Mouse (Mus musculus) bone marrow macrophage, adult 2 months (primary cell): ENCODE measurements around the gene Plcl2. TPM values are rescaled to one million over a fixed set of nuclear protein-coding genes. Genes with fewer than 3 reads are reported as not detected.

ENCODE experiments used
- H3K27ac ChIP-seq: 2 replicates; pipeline ENCODE4 v1.5.1; 2012; ENCODE audit warnings: low read depth, low read length; ENCODE audit not compliant: insufficient read depth
- H3K4me1 ChIP-seq: 2 replicates; pipeline ENCODE4 v1.6.1; 2012; ENCODE audit warnings: low read length; ENCODE audit not compliant: control insufficient read depth, insufficient read depth
- H3K4me3 ChIP-seq: 2 replicates; pipeline ENCODE4 v1.5.1; 2012; ENCODE audit warnings: mild to moderate bottlenecking, low read length, moderate library complexity; ENCODE audit not compliant: insufficient read depth
- CTCF ChIP-seq: IDR thresholded peaks from 2 replicates; pipeline ENCODE4 v1.5.1; 2012; ENCODE audit warnings: low read depth, mild to moderate bottlenecking, low read length, moderate library complexity
- POLR2A ChIP-seq: IDR thresholded peaks from 2 replicates; pipeline ENCODE4 v1.6.1; 2012; ENCODE audit warnings: mild to moderate bottlenecking, low read depth, low read length, borderline replicate concordance
- polyA plus RNA-seq: library from polyadenylated mRNA; stranded (reverse); fragments of >200 nt; gene quantifications from 2 replicates; pipeline ENCODE4 v1.2.4, GENCODE M21; 2012; ENCODE audit not compliant: missing spikeins, insufficient read depth, insufficient read length

Plcl2 gene
- 29.9 and 30.9 TPM in 2 replicates for polyA plus RNA-seq

GRCm38 (mm10) chr17:50509251-50510104 lies at the start of gene Plcl2:
Plcl2 (plus strand) TSS chr17:50509403.
- peaks cover 15% of the 10 kb centered on the region for H3K4me1 ChIP-seq
- H3K4me3 ChIP-seq, result peak within 1 kb of the TSS; percentile 66
- H3K27ac ChIP-seq, result peak within 1 kb of the TSS; percentile 62
- TF ChIP-seq CTCF (no peak), POLR2A (no peak)

GRCm38 (mm10) chr17:50460301-50460700 lies 48.9 kb upstream of the Plcl2 start:
- Histone ChIP-seq H3K4me1 (no peaks in the 10 kb centered on the region), H3K27ac (no peak overlapping the region), H3K4me3 (no peak overlapping the region)
- TF ChIP-seq POLR2A, result no peak
- TF ChIP-seq CTCF, result no peak

- TF ChIP-seq CTCF (no peak), POLR2A (no peak)
- Histone ChIP-seq H3K4me3 (no peak overlapping the region), H3K4me1 (peaks cover 13% of the 10 kb centered on the region), H3K27ac (no peak overlapping the region)
Observed at GRCm38 (mm10) chr17:50467438-50467837, 41.8 kb upstream of the Plcl2 start.

GRCm38 (mm10) chr17:50469126-50469525 lies 40.1 kb upstream of the Plcl2 start:
- Histone ChIP-seq H3K27ac (no peak overlapping the region), H3K4me1 (peaks cover 13% of the 10 kb centered on the region), H3K4me3 (no peak overlapping the region)
- no peak for TF ChIP-seq CTCF
- TF ChIP-seq POLR2A, result no peak

- peaks cover 13% of the 10 kb centered on the region for H3K4me1 ChIP-seq
- H3K4me3 ChIP-seq, result peak overlapping the region; percentile 66
- peak overlapping the region; percentile 95 for H3K27ac ChIP-seq
- no peak for TF ChIP-seq CTCF
- no peak for TF ChIP-seq POLR2A
Observed at GRCm38 (mm10) chr17:50469543-50470431, 39.4 kb upstream of the Plcl2 start.

- peaks cover 13% of the 10 kb centered on the region for H3K4me1 ChIP-seq
- TF ChIP-seq CTCF (no peak), POLR2A (no peak)
- peak overlapping the region; percentile 95 for H3K27ac ChIP-seq
- H3K4me3 ChIP-seq, result peak overlapping the region; percentile 66
Observed at GRCm38 (mm10) chr17:50470432-50471078, 38.6 kb upstream of the Plcl2 start.

- H3K27ac ChIP-seq, result peak overlapping the region; percentile 95
- no peak for TF ChIP-seq CTCF
- TF ChIP-seq POLR2A, result no peak
- H3K4me1 ChIP-seq, result peaks cover 13% of the 10 kb centered on the region
- H3K4me3 ChIP-seq, result no peak overlapping the region; the same call in 1 of the 2 replicates
Observed at GRCm38 (mm10) chr17:50471230-50471629, 38.0 kb upstream of the Plcl2 start.

GRCm38 (mm10) chr17:50477277-50477676 lies 31.9 kb upstream of the Plcl2 start:
- H3K4me3 ChIP-seq, result no peak overlapping the region
- TF ChIP-seq CTCF (no peak), POLR2A (no peak)
- H3K4me1 ChIP-seq, result no peaks in the 10 kb centered on the region
- H3K27ac ChIP-seq, result no peak overlapping the region

- no peak for TF ChIP-seq CTCF
- no peak for TF ChIP-seq POLR2A
- H3K4me1 ChIP-seq, result no peaks in the 10 kb centered on the region; the same call in 1 of the 2 replicates
- H3K27ac ChIP-seq, result no peak overlapping the region
- no peak overlapping the region for H3K4me3 ChIP-seq
Observed at GRCm38 (mm10) chr17:50480867-50481266, 28.3 kb upstream of the Plcl2 start.
